Mouse (Mus musculus) liver, postnatal 0 days (tissue): ENCODE measurements around the gene Ggps1.

Source experiments
- CTCF ChIP-seq: sonication (generic); IDR thresholded peaks from 2 replicates; pipeline ENCODE4 v1.5.1; 2016; ENCODE audit warnings: antibody characterized with exemption, low read depth
- EP300 ChIP-seq: IDR thresholded peaks from 2 replicates; pipeline ENCODE4 v1.6.1; 2016; ENCODE audit warnings: antibody characterized with exemption, low read depth, mild to moderate bottlenecking

GRCm38 (mm10) chr13:14064341-14065027, 1.2 kb upstream of the Ggps1 start:
- TF ChIP-seq CTCF (no peak), EP300 (no peak)
